Mouse (Mus musculus): Measurements from ENCODE around the gene Acad11. TPM values are rescaled to one million over a fixed set of nuclear protein-coding genes. Genes with fewer than 3 reads are reported as not detected.

Gene Acad11
- polyA plus RNA-seq, 1 experiment = 6.8 TPM

DNA sequence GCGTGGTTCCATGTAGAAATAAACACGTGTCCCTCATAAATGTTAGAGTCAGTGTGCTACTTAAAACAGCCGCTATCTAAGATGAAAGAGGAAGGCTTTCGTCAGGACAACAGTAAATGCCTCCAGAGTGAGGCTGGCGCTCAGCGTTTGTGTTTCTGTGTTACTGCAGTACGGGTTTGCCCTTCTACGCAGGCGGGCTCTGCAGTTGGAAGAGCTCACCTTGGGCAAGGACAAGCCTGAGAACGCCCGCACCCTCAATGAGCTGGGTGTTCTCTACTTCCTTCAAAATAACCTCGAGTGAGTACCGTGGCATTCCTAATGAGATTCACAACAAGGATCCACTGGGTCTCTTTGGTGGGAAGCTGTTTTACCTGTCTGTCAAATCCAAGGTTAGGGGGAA is 24.9 kb upstream of the Acad11 start:
- no peak for TF ChIP-seq CTCF (IDR thresholded peaks at IDR 0.05; ENCODE audit: control insufficient read depth, insufficient read depth, low read length)
- TF ChIP-seq POLR2A (IDR thresholded peaks at IDR 0.05; ENCODE audit: borderline replicate concordance, control insufficient read depth, low read depth, low read length) = no peak
- Histone ChIP-seq H3K27ac (ENCODE audit: control insufficient read depth, insufficient read depth, low read depth, low read length, poor library complexity) (no peak overlapping the region), H3K4me1 (ENCODE audit: control insufficient read depth, insufficient read depth, low read length) (no peaks in the 10 kb centered on the region; the same call in none of the 2 replicates), H3K4me3 (replicated peaks; ENCODE audit: control insufficient read depth, low read depth, low read length) (no peak overlapping the region)
- 89% methylated on average over 13 of the region's 13 CpGs for WGBS

DNA sequence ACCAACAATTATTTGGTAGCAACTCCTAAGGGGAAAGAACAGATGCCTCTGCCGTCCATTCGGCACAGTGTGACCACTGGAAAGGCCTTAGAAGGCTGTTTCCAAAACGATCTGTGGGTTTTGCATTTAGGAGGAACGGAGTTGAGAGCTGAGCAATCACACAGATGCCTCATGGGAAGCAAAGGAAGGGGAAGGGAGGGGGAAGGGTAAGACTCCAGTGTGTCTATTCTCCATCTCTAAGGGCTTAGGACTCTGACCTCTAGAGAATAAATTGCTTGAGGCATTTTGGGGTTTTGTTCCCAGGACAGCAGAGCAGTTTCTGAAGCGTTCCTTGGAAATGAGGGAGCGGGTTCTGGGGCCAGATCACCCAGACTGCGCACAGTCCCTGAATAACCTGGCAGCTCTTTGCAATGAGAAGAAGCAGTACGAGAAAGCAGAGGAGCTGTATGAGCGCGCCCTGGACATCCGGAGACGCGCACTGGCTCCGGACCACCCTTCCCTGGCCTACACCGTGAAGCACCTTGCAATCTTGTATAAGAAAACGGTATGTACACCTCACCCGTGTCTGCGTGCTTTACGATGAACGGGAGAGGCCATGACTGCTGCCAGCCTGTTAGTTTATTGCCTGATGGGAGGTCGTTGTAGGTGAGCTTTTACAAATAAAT is 24.0 kb upstream of the Acad11 start:
- no peak for TF ChIP-seq POLR2A (IDR thresholded peaks at IDR 0.05; ENCODE audit: borderline replicate concordance, control insufficient read depth, low read depth, low read length)
- TF ChIP-seq CTCF (IDR thresholded peaks at IDR 0.05; ENCODE audit: control insufficient read depth, insufficient read depth, low read length) = no peak
- H3K27ac ChIP-seq (ENCODE audit: control insufficient read depth, insufficient read depth, low read depth, low read length, poor library complexity) = no peak overlapping the region
- H3K4me1 ChIP-seq (ENCODE audit: control insufficient read depth, insufficient read depth, low read length) = no peaks in the 10 kb centered on the region; the same call in none of the 2 replicates
- H3K4me3 ChIP-seq (replicated peaks; ENCODE audit: control insufficient read depth, low read depth, low read length) = no peak overlapping the region
- 72% methylated on average over 21 of the region's 21 CpGs for WGBS

DNA sequence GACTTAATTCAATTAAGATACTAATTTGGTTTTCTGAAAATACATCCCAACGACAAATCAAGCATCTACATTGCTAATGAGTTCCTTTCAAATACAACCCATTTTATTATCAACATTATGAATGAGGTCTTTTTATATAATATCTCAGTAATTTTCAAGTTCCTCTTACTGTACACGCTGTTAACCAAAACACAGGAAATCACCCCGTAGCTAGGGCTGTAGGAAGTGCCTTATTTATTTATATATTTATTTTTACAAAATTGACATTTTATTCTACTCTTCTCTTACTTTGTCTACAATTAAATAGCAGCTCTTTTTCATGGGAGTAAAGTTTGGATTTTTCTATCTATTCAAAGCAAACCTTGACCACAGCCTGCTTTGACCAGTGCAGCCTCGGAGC is 23.4 kb upstream of the Acad11 start:
- no peaks in the 10 kb centered on the region; the same call in none of the 2 replicates for H3K4me1 ChIP-seq (ENCODE audit: control insufficient read depth, insufficient read depth, low read length)
- no peak overlapping the region for H3K4me3 ChIP-seq (replicated peaks; ENCODE audit: control insufficient read depth, low read depth, low read length)
- no peak overlapping the region for H3K27ac ChIP-seq (ENCODE audit: control insufficient read depth, insufficient read depth, low read depth, low read length, poor library complexity)
- TF ChIP-seq CTCF (IDR thresholded peaks at IDR 0.05; ENCODE audit: control insufficient read depth, insufficient read depth, low read length) (no peak), POLR2A (IDR thresholded peaks at IDR 0.05; ENCODE audit: borderline replicate concordance, control insufficient read depth, low read depth, low read length) (no peak)
- 10% methylated on average over 4 of the region's 4 CpGs for WGBS

DNA sequence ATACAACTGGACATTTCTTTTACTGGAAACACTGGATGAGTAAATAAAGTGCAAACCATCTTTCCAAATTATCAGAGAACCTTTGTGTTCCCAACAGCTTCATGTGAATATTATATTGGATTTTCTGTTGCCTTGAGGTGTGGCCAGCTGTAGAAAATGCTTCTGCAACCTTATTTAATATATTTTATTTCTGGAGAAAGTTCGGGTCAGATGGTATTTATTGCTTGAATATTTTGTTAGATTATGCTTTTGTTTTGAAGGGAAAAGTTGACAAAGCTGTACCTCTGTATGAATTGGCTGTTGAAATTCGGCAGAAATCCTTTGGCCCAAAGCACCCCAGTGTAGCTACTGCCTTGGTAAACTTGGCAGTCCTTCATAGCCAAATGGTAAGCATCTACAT is 22.8 kb upstream of the Acad11 start, which contains the start of gene Gm28305:
TSS of gene Gm28305 (plus strand) at position 301 of the 400 bp plus-strand sequence.
- Histone ChIP-seq H3K4me3 (replicated peaks; ENCODE audit: control insufficient read depth, low read depth, low read length) (no peak within 1 kb of the TSS), H3K27ac (ENCODE audit: control insufficient read depth, insufficient read depth, low read depth, low read length, poor library complexity) (no peak within 1 kb of the TSS), H3K4me1 (ENCODE audit: control insufficient read depth, insufficient read depth, low read length) (no peaks in the 10 kb centered on the region; the same call in none of the 2 replicates)
- WGBS = 60% methylated on average over 2 of the region's 2 CpGs
- TF ChIP-seq CTCF (IDR thresholded peaks at IDR 0.05; ENCODE audit: control insufficient read depth, insufficient read depth, low read length) (no peak), POLR2A (IDR thresholded peaks at IDR 0.05; ENCODE audit: borderline replicate concordance, control insufficient read depth, low read depth, low read length) (no peak)

DNA sequence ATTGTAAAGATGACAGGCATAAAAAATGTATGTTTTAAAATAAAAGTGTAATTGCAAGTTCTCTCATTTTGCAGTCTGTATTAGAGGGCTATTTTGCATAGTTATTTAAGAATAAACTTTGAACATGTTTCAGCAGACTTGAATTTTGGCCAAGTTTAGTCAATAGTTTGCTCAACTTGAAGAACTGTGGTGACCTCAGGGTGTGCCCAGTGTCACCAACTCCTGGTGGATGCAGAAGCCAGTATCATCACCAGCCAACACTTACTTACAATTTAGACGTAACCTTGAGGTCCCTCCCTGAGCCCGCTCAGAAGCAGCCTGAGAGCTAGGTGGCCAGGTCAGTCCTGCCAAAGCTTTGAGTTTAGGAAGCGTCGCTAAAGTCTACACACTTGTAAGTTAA is 19.5 kb upstream of the Acad11 start:
- Histone ChIP-seq H3K27ac (ENCODE audit: control insufficient read depth, insufficient read depth, low read depth, low read length, poor library complexity) (no peak overlapping the region), H3K4me1 (ENCODE audit: control insufficient read depth, insufficient read depth, low read length) (no peaks in the 10 kb centered on the region; the same call in none of the 2 replicates), H3K4me3 (replicated peaks; ENCODE audit: control insufficient read depth, low read depth, low read length) (no peak overlapping the region)
- WGBS = 85% methylated on average over 4 of the region's 4 CpGs
- TF ChIP-seq CTCF (IDR thresholded peaks at IDR 0.05; ENCODE audit: control insufficient read depth, insufficient read depth, low read length) (no peak), POLR2A (IDR thresholded peaks at IDR 0.05; ENCODE audit: borderline replicate concordance, control insufficient read depth, low read depth, low read length) (no peak)

DNA sequence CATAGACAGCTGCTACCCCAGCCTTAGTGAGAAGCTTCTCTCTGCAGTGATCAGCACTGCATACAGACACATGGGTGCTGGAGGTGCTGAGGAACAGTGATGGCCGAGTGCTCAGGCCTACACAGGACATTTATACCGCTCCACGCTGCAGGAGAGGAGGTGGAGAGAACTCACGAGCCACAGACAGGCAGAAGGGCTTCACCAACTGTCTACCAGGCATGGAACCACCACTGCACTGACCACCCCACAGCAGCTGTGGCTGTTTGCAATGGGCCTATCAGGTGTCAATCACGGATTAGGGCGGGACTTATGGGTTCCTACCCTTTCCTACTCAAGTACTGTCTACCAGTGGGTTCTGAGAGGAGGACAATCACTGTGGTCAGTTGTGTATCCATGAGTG is 12.1 kb upstream of the Acad11 start:
- WGBS = 82% methylated on average over 6 of the region's 6 CpGs
- H3K27ac ChIP-seq (ENCODE audit: control insufficient read depth, insufficient read depth, low read depth, low read length, poor library complexity) = no peak overlapping the region
- no peaks in the 10 kb centered on the region for H3K4me1 ChIP-seq (ENCODE audit: control insufficient read depth, insufficient read depth, low read length)
- TF ChIP-seq POLR2A (IDR thresholded peaks at IDR 0.05; ENCODE audit: borderline replicate concordance, control insufficient read depth, low read depth, low read length) (no peak), CTCF (IDR thresholded peaks at IDR 0.05; ENCODE audit: control insufficient read depth, insufficient read depth, low read length) (no peak)
- no peak overlapping the region for H3K4me3 ChIP-seq (replicated peaks; ENCODE audit: control insufficient read depth, low read depth, low read length)

DNA sequence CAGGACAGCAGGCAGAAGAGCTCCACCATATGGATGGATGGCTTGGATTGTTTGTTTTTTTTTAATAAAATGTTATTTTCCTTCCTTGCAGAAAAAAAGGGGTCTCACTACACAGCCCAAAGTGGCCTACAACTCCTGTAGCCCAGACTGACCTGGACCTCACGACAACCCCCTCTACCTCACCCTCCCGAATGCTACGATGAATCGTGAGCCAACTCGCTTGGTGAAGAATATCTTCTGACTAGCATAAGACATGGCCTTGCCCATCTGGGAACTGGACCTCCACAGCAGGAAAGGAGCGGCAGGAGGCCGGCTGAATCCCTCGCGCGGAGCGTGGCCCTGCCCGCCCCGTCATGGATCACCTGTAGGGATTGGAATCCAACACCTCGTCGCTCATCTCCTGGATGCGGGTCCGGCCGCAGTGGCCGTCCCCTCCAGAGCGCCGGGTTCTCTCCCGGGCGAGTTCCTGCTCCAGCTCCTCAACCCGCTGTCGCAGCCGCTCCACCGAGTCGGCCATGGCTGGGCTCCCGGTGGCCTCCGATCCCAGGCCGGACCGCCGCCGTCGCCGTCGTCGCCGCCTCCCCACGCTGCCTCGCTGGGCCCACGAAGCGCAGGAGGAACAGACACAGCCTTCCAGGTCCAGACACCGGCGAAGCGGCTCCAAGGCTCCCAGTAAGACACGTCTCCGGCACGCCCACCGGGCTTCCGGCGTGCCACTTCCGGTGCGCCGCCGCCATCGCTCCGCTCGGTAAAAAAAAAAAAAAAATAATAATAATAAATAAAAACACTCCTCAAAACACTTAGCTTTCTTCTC is 540 bp upstream of the Acad11 start, which contains the start of gene Uba5:
TSS of gene Uba5 (minus strand) at position 705 of the 814 bp plus-strand sequence.
- no peaks in the 10 kb centered on the region; the same call in 1 of the 2 replicates for H3K4me1 ChIP-seq (ENCODE audit: control insufficient read depth, insufficient read depth, low read length)
- peak within 1 kb of the TSS; percentile 25; the same call in 1 of the 2 replicates for H3K27ac ChIP-seq (ENCODE audit: control insufficient read depth, insufficient read depth, low read depth, low read length, poor library complexity)
- under 1% methylated on average over 59 of the region's 59 CpGs for WGBS
- H3K4me3 ChIP-seq (replicated peaks; ENCODE audit: control insufficient read depth, low read depth, low read length) = peak within 1 kb of the TSS; percentile 80
- no peak for TF ChIP-seq CTCF (IDR thresholded peaks at IDR 0.05; ENCODE audit: control insufficient read depth, insufficient read depth, low read length)
- TF ChIP-seq POLR2A (IDR thresholded peaks at IDR 0.05; ENCODE audit: borderline replicate concordance, control insufficient read depth, low read depth, low read length) = peak; percentile 49; the same call in 1 of the 2 replicates

DNA sequence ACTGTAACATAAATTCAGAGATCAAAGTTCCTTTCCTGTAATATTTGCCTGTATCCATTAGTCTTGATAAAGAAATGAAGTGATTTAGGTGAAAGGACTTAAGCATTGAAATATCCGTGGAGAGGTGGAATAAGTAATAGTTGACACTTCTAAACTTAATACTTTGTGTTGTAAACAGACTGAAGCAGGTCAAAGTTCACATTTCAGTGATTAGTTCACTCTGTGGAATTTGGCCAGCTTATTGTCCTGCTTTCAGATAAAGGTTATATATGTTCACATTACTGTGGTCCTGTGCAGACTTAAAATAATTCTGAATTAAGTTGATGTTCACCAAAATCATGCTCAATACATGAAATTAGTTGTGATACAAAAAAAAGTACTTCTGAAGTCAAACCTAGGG is 1.4 kb downstream of the Acad11 start:
- Histone ChIP-seq H3K4me1 (ENCODE audit: control insufficient read depth, insufficient read depth, low read length) (no peaks in the 10 kb centered on the region; the same call in 1 of the 2 replicates), H3K27ac (ENCODE audit: control insufficient read depth, insufficient read depth, low read depth, low read length, poor library complexity) (no peak overlapping the region)
- TF ChIP-seq CTCF (IDR thresholded peaks at IDR 0.05; ENCODE audit: control insufficient read depth, insufficient read depth, low read length) (no peak), POLR2A (IDR thresholded peaks at IDR 0.05; ENCODE audit: borderline replicate concordance, control insufficient read depth, low read depth, low read length) (no peak)

More for the DNA sequence above, 1.4 kb downstream of the Acad11 start:
- 30% methylated on average over 1 of the region's 1 CpGs for WGBS
- H3K4me3 ChIP-seq (replicated peaks; ENCODE audit: control insufficient read depth, low read depth, low read length) = no peak overlapping the region

All from bone marrow, adult 2 months (tissue).